Mouse (Mus musculus) heart, postnatal 36 days (tissue): Measurements from ENCODE around the gene Gcnt1. TPM values are rescaled to one million over a fixed set of nuclear protein-coding genes. Genes with fewer than 3 reads are reported as not detected.

Experiments
- DNase-seq, 2 experiments: peaks; one replicate each; pipeline ENCODE4 v3.0.0; 2021 to 2022
- intact Hi-C: fragments of 180-260 bp; cut with DNase I; formaldehyde crosslinking; loops from one replicate; pipeline ENCODE4 v1.15.1; 2025
- total RNA-seq, 2 experiments: library from RNA; stranded (reverse); gene quantifications; 2 replicates each; pipeline ENCODE4 v1.2.3; 2021

Gene Gcnt1
- total RNA-seq, 2 experiments from 2014 or later = 13.2 to 17.8 TPM

DNA sequence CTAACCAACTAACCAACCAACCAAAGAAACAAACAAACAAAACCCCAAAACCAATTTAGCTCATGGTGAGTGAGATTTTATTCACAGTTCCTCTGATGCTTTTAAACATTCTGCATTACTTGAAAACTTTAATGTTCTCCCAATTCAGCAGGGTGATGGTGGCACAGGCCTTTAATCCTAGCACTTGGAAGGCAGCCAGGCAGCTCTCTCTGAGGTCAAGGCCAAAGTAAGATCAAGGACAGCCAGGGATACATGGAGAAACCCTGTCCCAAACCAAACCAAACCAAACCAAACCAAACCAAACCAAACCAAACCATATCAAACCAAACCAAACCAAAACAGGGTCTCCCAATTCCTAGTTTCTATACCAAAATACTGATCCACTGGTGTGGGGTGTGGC lies 6.2 kb upstream of the Gcnt1 start:
- intact Hi-C loops = no loop called here
- no peak for DNase-seq

DNA sequence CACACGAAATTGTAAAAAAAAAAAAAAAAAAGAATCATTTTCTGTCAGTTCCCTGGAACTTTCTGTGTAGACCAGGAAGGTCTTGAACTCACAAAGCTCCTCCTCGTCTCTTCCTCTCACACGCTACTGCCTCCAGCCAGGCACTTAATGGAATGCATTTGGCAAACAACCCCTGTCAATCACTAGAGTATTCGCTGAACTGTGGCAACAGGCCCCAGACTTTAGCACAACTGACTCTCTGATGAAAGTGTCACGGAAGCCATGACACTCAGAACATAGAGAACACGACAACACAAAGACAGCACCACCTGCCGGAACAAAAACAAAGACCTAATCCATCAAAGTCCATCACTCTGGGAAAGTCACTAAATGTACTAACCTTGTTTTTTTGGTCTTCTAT lies 3.1 kb downstream of the Gcnt1 start:
- no peak for DNase-seq
- intact Hi-C loops = no loop called here

DNA sequence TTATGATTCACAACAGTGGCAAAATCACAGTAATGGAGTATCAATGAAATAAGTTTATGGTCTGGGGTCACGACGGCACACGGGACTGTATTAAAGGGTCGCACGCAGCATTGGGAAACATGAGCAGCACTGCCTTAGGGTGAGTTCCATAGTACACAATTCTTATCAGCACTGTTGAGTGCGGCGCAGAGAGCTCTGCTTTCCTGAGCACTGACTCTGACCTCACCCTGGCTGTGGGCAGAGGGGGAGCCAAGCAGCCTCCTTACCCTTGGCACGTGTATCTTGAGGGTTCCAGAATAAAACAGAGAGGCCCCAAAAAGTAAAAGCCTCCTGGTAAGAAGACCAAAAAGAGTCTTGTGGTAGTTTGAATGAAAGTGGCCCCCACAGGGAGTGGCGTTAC lies 4.1 kb downstream of the Gcnt1 start:
- intact Hi-C loops = no loop called here
- no peak for DNase-seq

DNA sequence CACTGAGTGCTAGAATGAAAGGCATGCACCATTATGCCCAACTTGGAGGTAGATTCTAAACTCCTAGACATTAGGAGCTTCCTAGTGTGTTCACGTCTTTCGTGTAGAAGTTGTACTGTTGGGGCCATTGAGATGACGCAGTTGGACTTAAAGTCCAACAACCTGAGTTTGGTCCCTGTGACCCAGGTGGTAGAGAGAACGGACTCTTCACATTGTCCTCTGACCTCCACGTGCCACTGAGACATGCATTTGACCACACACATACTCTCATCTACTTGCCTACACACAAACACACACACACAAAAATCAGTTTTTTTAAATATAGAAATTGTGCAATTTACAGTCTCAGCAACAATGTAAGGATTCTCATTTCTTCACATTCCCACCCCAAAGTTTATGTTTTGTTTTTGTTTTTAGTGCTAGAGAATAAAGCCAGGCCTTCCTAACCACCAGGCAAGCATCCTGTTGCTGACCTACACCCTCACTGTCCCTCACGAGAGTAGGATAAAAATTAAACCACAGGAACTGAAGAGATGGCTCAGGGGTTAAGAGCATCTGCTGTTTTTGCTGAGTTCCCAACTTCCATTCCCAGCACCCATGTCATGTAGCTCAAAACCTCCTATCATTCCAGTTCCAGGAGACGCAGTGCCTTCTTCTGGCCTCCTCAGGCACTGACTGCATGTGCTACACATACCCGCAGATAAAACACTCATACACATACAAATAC lies 6.1 kb downstream of the Gcnt1 start:
- intact Hi-C loops = no loop called here
- DNase-seq = no peak

DNA sequence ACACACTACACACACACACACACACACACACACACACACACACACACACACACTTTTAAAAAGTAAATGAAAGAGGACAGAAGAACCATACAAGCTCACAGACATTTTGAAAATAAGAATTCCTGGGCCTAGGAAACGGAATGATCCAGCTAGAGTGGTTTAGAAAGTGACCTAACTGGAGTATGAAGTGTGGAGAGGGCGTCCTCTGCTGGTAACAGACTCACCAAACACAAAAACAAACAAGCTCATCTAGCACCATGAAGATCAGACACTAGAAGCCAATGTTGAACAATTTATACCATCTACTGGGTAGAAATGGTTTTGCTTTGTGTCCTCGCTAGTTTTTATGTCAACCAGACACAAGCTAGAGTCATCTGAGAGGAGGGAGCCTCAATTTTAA lies 7.9 kb downstream of the Gcnt1 start:
- peak in 1 of 2 experiments; percentile 42 for DNase-seq
- intact Hi-C loops = loop anchor here (2.0 kb wide), 2 partner anchors 202 to 240 kb away; no protein-coding TSS in a partner anchor

DNA sequence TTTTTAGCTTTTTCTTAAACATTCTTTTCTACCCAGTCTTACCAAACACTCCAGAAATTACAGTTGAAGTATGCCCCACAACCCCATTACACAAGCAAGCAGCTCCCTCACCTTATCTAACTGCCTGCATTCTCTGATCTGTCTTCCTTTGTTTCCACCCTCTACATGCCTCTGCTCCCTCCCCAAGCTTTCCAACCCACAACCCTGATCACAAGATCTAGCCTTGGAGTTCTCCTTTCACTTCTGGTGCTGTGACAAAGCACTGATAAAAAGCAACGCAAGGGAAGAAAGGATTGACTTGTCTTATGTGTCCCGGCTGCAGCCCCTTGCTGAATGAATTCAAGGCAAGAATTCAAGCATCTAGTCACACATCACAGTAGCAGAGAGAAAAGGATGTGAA lies 11.5 kb downstream of the Gcnt1 start:
- DNase-seq = no peak
- intact Hi-C loops = no loop called here

DNA sequence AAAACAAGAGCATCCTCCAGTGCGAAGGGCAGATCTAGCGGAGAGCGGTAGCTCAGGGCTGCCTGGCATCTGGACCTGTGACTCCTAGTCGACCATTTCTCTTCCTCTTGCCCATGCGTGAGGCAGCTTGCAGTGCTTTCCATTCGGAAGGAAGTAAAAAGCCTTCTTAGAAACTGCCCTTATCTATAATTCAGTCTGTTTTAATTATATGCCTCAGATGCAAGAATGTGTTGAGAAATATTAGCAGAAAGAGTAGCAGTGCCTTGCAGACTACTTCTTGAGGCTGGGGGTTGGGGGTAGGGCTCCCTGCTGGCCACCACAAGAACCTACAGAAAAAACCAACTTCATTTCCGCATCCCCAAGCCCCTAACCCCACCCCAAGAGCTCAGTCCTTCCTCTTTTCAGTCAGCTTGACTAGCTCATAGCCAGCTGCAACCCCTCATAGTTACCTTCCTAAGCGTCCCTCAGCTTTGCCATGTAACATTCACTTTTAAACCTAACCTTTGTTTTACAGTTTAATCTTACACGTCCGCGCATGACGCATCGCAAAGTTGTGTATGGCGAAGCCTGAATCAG lies 13.2 kb downstream of the Gcnt1 start:
- intact Hi-C loops = loop anchor here (5.0 kb wide), 1 partner anchor 137 kb away; no protein-coding TSS in a partner anchor
- no peak for DNase-seq

DNA sequence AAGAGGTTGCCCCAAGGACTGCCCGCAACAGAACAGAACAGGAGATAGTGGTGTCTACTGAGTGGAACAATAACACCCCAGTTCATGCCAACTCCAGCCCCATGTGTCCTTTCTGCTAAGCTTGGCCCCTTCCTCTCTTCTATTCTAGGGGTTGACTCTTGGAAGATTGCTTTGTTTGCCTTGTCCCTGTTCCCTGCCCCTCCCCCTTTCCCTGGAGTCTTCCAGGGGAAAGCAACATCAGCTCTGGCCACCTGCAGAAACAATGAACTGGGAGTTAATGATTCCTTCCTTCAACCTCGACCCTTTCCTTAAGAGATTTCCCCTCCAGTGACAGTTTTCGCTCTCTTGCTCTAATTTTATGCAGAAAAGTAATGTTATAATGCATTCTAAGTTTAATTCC lies 15.3 kb downstream of the Gcnt1 start:
- intact Hi-C loops = loop anchor here (5.0 kb wide), 1 partner anchor 135 kb away; no protein-coding TSS in a partner anchor
- DNase-seq = no peak

DNA sequence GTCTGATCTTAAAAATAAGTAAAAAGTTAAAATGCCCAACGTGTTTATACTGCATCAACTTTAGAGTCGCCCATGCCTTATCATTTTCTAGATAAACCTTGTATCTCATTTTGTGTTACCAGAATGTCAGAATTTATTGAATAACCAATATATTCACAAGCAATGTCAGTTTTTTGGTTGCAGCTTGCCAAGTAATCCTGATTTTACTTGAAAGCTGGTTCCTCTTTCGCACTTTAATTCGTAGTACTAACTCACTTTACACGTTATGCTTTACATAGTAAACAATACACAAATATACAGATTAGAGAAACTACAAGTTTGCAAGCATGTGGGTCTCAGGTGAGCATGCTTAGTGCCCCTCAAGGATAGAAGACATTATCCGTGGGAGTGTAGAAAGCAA lies 15.7 kb downstream of the Gcnt1 start:
- no peak for DNase-seq
- intact Hi-C loops = loop anchor here (5.0 kb wide), 1 partner anchor 135 kb away; no protein-coding TSS in a partner anchor

DNA sequence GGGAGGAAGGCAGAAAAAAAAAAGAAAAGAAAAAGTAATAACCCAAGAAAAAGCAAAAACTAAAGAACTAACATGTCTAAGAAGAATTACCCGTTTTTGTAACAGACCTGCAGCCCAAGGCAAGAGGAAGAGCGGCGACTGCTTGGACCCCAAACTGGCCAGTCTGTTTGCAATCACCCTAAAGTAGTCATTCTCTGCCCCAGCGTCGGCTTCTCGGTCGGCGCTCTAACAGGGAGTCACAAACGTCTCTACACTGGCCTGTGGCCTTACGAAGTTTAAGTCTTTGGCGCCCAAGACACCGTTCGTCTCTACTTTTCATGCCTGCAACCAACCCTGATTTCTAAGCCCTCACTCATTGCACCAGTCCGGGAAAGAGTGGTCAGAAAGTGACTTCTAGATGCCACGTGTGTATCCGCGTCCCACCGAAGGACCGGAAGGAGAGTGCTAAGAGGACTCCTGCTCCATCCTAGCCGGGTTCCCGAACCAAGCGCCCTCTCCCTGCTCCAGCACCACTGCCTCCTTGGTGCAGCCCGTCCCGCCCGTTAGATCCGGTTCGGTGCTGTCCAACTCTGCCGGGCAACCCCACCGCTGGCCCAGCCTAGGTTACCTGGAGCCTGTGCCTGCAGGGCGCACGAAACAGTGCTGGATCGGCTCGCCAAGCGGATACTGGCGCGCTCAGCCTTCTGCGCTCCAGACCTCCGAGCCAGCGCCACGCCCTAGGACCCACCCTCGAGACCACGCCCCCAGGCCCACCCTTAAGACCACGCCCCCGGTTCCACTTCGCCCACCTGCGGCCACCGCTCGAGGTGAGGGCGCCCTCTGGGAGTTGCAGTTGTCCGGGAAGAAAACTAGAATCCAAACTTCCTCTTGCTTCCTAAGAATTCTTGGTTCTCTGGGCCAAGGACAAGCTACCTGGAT lies 16.4 kb downstream of the Gcnt1 start:
- intact Hi-C loops = loop anchor here (5.0 kb wide), 1 partner anchor 134 kb away; no protein-coding TSS in a partner anchor
- DNase-seq = peak; percentile 74 to 75

DNA sequence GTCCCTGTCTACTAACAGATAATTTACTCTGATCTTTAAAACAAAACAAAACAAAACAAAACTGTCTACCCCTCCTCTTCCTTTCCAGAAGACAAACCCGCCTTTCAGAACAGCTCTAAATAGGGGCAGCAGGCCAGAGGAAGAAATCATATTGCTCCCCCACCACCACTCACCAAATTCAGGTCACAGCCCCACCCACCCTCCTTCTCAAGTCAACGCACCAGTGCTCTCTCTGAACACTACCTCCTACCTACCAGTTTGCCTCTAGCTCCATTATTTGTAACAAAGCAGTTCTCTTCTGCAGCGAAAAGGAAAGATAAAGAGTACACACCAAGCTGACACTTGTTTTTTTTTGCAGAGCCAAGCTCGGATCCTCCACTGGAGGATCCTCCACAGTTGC lies 17.3 kb downstream of the Gcnt1 start:
- intact Hi-C loops = loop anchor here (5.0 kb wide), 1 partner anchor 133 kb away; no protein-coding TSS in a partner anchor
- no peak for DNase-seq

DNA sequence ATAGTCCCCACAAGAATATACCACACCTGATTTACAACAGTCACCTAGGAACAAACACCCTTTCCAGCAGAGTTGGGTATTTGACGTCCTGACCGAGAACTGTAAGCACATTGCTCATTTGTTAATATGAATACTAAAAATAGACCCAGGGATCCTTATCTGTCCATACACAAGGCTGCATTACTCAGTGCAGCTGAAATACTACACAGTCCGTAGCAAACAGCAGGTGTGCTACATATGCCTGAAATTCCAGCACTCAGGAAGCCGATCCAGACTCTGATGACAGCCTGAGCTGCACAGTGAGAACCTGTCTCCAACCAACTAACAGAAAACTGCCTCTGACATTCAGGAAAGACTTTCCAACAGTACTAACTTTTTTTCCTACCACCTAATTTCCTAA lies 17.8 kb downstream of the Gcnt1 start:
- intact Hi-C loops = loop anchor here (5.0 kb wide), 1 partner anchor 132 kb away; no protein-coding TSS in a partner anchor
- DNase-seq = no peak

DNA sequence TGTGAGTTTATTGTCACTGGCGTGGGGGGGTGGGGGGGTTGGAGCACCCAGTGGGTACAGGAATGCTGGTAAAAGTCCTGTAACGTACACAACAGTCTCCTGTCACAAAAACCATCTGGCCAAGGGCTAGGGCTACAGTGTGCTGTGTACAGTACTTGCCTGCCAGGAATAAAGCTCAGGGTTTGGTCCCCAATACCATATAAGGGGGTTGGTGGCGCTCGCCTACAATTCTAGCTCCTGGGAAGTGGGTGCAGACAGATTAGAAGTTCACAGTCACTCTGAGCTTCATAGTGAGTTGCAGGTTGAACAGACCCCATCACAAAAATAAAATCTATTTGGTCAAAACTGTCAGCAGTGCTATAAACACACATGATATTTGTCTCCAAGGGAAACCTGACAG lies 18.3 kb downstream of the Gcnt1 start:
- no peak for DNase-seq
- intact Hi-C loops = no loop called here

DNA sequence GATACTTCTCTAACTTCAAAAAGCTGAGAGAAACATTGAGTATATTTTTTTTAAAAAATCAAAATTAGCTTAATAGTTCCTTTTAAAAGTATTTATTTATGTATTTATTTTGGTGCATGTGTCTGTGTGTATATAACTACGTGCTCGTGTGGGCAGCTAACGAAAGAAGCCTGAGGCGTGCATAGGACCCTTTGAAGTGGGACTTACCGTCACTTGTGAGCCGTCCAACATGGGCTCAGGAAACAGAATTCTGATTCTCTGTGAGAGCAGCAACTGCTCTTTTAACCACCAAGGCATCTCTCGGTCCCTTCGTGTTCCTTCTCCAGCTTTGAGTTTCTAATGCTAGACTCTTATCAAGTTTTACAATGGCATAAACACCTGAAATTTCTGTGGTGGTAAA lies 18.9 kb downstream of the Gcnt1 start:
- DNase-seq = no peak
- intact Hi-C loops = no loop called here

DNA sequence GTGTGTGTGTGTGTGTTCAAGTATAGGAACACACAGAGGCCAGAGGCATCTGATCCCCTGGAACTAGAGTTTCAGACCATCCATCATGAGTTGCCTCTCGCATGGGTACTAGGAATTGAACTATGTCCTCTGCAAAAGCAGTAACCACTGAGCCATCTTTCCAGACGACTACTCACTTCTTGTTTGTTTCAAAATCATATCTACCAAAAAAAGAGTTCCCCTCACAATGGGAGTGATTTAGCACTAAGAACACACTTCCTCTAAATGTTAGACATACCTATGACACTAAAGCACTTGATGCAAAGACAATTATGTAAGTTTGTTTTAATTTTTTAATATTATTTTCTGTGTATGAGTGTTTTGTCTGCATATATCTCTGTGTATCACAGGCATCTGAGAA lies 24.8 kb downstream of the Gcnt1 start:
- no peak for DNase-seq
- intact Hi-C loops = no loop called here

DNA sequence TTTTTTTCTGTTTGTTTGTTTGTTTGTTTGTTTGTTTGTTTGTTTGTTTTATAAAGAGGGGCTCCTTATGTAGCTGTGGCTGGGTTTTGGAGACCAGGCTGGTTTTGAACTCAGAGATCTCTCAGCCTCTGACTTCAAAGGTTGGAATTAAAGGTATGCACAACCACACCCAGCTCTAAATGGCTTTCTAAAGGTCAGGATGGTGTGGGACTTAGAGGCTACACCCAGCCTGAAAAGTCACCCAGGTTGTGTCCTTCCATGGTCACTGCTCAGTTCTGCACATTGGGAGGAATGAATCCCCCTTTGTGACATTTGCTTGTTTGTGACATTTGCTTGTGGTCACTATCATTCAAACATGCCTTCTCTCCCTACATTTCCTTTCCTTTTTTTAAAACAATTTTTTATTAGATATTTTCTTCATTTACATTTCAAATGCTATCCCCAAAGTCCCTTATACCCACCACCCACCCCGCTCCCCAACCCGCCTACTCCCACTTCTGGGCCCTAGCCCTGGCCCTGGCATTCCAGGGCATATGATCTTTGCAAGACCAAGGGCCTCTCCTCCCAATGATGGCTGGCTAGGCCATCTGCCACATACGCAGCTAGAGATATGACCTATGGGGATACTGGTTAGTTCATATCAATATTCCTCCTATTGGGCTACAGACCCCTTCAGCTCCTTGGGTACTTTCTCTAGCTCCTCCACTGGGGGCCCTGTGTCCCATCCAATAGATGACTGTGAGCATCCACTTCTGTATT lies 25.7 kb downstream of the Gcnt1 start:
- intact Hi-C loops = no loop called here
- no peak for DNase-seq

DNA sequence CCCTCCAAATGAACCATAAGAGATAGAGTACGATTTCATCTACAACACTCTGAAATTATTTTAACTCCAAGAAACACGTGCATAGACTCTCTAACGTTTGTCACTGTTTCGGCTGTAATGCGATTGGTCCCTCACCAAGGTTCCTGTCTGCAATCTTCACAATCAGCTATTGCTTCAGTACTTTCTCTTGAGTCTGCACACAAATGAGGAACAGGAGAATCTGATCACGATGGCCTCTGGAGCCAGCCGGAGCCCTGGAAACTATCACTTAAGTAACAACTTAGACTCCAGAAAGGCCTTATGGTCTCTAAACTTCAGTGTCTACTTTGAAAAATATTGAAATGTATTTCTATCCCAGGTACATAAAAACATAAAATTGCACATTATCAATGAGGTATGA lies 27.8 kb downstream of the Gcnt1 start:
- intact Hi-C loops = no loop called here
- DNase-seq = no peak

DNA sequence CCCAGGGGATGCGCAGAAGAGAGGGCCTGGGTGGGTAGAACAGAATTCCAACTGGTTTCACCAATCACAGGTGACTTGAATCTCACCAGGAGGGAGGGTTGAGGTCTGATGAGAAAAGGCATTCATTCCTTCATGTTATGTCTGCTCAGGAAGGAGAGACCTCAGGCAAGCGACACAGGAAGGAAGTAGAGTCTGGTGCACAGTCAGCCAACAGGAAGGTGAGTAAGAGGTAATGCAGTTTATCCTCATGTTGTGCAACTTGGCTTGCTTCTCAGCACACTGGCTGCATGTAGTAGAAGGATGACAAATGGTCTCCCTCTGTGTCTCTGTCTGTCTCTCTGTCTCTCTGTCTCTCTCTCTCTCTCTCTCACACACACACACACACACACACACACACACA lies 33.1 kb downstream of the Gcnt1 start:
- intact Hi-C loops = no loop called here
- DNase-seq = no peak

DNA sequence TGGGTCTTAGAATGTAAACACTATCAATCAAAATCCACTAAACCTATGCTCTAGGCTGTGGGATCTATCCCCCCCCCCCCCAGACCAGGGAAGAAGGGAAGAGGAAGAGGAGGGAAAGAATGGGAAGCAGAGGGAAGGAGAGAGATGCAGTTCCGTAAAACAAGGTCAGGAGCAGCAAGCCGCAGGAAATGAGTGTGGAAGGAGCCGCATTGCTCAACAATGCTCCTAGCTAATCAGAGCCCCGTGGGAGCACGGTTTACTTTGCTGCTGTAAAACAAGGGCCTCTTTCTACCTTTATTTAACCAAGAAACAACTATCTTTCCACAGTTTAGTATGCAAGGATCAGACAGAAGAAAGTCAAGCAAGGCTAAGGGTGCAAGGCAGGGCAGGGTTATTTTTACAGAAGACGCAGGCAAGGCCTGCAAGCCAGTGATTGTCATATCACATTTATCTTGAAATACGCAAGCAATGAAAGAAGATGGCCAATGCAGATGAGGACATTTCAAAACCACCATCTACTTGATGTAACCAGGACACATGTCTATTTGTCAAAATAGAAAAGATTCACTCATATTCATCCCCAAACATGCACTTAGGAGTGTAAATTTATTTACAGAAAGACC lies 35.5 kb downstream of the Gcnt1 start:
- DNase-seq = no peak
- intact Hi-C loops = no loop called here

DNA sequence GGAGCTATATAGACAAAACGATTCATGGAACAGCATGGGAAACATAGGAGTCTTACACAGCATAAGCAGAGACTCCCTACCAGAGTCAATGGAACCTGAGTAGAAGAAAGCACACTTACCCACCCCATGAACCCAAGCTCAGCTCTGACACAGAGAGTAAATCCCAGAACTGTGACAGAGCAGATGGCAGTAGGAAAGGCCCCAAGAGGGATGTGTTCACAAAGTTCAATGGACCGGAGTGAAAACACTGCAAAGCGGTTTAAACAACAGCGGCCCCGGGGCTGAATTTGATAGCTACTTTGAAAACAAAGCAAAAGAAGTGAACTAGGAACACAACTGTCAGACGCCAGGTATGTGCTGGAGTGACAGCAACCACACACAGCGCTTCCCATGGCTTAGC lies 36.0 kb downstream of the Gcnt1 start:
- intact Hi-C loops = no loop called here
- DNase-seq = no peak
